Mouse (Mus musculus) retina, adult 2 months (tissue): ENCODE results near the gene Hmgcl.
A peak's percentile ranks its signal among the peaks of the same experiment; 100 is the strongest.

ENCODE experiments used
- DNase-seq: peaks from one replicate; pipeline ENCODE4 v3.0.0-alpha.2; 2012; ENCODE audit warnings: low read depth, low spot score

The Hmgcl gene

DNA sequence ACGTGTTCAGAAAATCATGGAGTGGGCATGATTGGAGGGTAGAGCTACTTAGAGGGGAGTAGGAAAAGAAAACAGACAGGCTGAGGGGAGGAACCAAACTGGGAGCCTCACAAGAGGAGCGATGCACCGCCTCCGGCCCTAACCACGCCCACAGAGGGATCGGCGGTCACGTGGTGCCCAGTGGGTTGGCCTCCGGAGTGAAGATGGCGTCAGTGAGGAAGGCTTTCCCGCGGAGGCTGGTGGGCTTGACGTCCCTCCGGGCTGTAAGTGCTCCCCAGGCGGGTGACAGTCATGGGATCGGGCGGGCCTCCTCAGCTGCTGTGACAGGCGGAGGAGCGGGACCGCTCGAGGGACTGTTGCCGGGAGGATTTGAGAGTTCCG lies at the start of gene Hmgcl:
Hmgcl (plus strand) TSS at position 171 of the 381 bp plus-strand sequence.
- DNase-seq, result peak; percentile 72

DNA sequence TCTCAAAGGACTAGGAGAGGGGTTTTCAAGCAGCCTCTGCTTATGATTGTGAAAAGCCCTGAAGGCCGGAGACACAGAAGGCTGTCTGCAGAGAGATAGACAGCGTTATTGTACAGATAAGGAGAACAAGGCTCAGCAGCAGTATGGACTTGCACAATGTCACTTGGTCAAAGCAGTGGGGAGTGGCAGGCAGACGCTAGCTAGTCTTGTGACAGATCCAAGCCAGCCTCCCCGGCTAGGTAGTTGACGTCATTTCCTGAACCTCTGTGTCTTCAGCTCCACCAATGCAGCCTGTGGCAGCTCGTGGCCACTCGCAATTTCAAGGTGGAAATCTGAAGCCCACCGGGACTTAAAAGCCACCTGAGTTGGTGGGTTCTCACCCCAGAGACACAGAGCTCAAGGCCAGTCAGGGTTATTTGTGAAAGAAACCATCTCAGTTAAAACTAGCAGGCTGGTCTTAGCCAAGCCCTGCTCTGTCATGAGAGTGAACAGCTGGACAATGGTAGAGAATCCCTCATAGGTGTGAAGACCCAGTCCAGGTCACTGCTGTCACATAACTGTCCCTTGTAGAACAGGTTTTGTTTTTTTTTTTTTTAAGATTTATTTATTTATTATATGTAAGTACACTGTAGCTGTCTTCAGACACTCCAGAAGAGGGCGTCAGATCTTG lies 47.7 kb upstream of the Hmgcl start:
- DNase-seq, result no peak

DNA sequence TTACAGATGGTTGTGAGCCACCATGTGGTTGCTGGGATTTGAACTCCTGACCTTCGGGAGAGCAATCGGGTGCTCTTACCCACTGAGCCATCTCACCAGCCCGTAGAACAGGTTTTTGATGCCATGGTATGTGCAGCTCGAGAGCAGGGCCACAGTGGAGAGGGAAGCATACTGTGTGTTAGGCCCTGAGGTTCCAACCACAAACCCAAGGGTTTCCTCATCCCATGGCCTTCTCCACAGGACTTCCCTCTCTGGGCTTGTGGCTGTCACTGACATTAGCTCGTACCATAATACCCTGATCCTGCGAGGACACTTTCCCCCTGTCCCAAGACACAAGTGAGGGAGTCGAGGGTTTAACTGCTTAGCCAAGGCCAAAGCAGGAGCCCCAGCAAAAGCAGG lies 47.2 kb upstream of the Hmgcl start:
- DNase-seq, result no peak

DNA sequence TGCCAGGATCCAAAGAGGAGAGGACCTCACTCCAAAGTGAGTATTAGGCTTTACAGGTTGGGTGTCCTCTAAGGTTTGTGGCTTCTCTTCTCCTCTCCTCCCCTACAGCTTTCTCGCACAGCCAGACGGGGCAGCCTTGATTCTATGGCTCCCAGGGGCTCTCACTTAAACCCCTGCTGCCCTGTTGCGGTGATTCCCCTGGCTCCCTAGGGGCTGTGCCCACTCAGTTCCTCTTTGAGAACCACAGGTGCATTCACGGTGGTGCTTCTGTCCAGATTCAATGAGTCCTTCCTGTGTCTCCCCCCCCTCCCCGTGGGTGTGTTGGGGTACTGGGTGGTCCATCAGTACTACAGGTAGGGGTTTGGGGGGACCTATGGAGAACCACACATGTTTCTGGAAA lies 46.2 kb upstream of the Hmgcl start:
- DNase-seq, result no peak

DNA sequence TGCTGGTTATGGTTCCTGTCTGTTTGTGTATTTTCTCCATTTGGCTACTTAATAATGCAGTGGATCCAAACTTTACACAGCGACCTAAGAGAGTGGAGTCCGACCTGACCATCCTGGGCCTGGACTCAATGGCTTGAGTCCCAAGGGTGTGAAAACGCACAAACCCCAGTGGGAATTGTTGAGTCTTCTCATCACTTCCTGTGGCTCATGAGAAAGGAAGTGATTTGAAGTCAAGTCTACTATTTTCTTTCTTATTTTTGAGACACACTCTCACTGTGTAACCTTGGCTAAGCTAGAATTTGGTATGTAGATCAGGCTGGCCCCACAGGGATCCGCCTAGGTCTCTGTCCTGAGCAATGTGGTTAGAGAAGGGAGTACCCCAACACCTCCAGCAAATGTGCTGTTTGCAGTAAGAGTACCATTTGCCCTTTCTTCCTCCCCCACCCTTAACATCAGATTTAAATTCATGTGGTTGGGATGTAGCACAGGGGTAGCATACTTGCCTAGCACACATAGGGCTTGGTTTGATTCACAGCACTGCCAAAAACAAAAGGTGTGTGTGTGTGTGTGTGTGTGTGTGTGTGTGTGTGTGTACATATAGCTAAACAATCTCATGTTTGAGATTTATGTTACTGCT lies 43.5 kb upstream of the Hmgcl start:
- no peak for DNase-seq

DNA sequence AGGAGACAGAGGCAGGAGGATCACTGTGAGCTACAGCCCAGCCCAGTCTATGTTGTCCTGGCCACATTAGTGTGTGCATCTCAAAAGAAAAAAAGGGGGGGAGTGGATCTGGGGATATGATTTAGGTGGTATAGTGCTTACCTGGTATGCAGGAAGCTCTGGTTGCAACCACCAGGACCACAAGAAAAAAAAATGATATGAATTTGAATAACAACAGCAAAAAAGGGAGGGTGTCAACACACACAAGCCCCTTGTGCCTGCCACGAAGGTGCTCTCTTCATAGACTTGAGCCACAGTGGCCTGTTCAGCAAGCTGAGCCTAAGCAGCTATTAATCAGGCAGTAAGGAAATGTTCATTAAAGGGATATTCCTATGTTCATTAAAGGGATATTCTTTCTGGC lies 41.4 kb upstream of the Hmgcl start:
- no peak for DNase-seq

DNA sequence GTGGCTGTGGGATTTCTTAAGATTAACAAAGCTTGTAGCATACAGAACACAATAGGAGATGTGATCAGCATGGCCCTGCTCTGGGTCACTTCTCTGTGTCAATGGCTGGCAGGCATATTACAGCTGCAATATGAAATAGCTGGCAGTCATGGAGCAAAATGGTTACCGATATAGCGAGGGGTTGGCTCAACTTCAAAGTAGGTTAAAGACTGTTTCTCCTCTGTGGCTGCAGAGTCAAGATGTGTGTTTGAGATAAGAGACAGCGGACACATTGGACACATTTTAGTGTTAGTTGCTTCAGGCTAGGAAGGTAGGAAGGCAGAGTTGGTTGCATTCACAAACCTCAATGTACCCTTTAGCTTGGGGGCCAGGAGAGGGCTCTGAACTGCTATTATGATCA lies 39.6 kb upstream of the Hmgcl start:
- DNase-seq, result no peak

DNA sequence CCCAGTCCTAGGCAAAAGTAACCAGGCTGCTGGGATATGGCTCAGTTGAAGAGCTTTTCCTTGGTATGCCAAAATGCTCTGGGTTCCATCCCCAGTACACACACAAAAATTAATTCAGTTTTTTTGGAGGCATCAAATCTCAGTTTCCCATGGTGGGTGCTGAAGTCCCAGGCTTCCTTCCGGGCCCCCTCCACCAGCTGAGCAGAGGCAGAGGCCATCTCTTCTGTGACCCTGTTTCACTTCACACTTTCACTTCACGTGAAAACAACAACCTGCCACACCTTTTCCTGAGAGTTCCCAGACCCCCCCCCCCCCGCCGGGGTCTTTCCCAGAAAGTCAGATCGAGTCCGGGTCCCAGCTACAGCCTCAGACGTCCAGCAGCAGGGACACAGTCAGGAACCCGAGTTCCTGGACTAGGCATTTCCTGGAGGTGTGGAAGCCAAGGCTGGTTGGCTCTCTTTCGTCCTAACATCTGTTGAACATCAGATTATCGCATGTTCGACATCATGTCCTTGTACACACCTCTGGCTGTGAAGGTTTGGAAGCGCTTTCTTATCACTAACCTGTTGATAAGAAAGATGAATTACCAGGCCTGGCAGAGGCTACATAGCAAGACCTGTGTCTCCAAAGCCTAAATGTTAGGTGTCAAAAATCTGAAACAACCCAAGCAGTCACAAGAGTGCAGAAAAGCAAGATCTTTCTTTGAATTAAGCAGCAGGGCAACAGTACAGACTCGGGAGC lies 36.8 kb upstream of the Hmgcl start:
- DNase-seq, result no peak

DNA sequence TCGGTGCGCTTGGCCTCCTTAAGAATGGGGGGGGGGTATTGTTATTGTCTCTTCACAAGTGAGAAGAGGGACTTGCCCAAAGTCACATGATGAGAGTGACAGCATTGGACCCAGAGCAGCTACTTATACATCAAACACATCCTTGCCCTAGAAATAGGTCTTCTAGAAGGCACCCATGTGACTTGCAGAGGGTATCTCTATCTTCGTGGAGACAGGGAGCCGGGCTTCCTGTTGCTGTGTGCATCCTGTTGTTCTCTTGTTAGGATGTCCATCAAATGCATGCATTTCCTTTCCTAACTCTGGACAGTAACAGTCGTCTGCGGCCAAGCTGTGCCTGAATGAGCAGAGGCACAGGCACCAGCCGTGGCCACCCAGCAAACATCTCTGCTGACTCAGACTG lies 34.7 kb upstream of the Hmgcl start:
- DNase-seq, result no peak

DNA sequence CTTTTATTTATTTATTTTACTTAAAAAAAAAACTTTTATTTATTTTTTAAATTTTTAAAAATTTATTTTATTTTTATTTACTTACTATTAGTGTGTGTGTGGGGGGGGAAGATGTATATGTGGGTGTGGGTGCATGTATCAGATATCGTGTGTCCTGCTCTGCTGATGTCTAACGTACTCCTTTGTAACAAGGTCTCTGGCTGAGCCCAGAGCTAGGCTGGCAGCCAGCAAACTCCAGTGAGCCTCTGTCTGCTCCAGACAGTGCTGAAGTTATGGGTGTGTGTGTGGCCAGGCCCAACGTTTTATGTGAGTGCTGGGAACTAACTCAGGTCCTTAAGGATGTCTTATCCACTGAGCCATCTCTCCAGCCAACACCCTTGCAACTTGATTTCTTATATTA lies 34.1 kb upstream of the Hmgcl start:
- DNase-seq, result no peak

DNA sequence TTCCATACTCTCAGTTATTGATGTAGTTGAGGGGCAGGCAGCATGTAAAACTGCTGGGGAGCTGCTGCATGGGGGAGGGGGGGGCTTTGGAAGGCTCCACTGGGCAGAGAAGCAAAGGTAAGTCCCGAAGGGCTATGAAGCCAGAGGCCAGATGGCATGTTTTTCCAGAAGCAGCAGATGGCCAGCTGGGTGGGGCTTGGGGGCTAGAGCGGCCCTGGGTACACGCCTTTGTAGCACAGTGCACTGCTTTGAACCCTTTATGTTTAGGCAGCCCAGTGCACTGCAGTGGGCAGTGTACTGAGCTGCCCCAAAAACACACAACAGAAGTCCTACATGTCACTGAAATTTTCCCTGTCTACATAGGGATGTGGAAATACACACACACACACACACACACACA lies 33.4 kb upstream of the Hmgcl start:
- no peak for DNase-seq

DNA sequence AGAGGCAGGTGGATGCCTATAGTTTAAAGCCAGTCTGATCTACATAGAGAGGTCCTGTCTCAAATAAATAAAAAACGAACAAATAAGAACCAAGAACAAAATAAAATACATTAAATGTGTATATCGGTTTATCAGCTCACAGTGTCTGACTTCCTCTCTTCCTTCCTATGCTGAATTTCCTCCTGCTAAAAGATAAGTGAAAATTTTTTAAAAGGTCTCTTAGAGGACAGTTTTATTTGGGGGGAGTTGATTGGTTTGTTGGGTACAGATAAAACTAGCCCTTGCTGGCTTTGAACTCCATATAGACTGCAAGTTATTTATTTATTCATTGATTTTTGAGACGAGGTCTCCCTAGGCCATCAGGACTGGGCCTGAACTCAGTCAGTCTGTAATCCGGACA lies 32.8 kb upstream of the Hmgcl start:
- DNase-seq, result no peak

DNA sequence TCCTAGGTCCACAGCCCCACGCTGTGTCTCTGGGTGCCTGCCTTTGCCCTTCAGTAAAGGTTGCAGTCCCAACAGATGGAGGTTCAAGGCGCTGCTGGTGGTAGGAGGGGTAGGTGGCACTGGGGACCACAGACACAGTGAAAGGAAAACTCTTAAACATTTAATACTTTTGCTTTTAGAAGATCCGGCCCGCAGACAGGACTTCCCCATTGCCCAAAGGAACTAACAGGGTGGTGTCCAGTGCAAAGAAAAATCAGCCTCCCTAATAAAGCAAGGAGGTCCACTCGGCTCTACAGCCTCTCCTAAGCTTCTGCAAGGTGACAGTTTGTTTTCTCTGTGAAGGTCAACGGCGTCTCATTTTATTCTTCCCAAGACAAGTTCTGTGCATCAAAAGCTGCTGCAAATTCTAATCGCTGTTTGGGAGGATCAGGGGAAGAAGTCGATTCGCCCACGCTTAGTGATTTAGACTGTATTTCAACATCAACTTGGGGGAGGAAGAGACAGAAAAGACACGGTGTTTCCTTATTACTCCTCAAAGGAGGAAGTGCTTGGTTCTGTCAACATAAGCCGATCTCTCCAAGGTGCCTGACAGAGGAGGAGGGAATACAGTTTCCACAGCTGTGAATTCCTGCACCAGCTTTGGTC lies 27.5 kb upstream of the Hmgcl start:
- no peak for DNase-seq

DNA sequence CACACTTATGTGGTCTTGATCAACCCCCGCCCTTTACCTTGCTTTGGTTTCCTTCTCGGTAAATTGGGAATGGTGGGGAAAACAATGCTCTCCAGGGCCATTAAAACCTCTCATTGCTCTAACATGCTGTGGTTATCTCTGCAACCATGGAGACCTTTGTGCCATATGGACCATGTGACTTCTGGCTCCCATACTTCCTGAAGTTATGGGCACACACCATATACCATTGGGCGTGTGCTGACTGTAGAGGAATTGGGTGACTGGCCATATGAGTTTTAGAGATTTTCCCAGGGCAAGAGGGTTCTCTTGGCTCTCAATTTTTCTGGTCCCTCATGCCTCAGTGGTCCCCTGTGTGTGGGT lies 27.0 kb upstream of the Hmgcl start:
- DNase-seq, result no peak

DNA sequence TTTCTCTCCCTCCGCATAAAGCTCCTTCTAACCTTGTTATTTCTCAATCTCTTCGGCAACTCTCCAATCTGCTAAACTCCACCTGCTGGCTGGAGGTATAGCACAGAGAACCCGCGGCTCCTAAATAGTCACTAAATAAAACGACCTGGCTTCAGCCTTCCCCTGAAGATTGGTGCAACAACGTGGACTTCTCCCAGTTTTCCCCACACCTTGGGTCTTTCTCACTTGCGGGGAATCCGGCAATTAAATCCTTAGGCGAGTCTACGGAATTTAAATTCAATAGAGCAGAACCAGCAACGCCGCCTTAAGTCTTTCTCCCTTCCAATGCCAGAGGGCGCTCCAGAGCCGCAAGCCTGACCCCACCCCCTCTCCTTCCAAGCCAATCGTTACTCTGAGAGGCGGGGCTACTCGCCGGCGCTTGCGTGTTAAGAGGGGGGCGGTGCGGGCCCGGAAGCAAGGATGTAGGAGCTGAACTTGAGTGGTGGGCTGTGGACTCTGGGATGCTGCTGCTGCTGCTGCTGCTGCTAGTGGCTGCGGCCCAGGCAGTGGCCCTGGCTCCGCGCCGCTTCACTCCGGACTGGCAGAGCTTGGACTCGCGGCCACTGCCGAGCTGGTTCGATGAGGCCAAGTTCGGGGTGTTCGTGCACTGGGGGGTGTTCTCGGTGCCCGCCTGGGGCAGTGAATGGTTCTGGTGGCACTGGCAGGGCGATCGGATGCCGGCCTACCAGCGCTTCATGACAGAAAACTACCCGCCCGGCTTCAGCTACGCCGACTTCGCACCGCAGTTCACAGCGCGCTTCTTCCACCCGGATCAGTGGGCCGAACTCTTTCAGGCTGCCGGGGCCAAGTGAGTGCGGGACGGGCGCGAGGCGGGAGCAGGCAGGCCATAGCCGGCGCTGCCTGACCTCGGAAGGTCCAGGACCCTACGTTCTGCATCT lies 25.7 kb upstream of the Hmgcl start, which contains the start of gene Fuca1:
Fuca1 (plus strand) TSS at position 432 of the 938 bp plus-strand sequence.
- peak; percentile 85 for DNase-seq

DNA sequence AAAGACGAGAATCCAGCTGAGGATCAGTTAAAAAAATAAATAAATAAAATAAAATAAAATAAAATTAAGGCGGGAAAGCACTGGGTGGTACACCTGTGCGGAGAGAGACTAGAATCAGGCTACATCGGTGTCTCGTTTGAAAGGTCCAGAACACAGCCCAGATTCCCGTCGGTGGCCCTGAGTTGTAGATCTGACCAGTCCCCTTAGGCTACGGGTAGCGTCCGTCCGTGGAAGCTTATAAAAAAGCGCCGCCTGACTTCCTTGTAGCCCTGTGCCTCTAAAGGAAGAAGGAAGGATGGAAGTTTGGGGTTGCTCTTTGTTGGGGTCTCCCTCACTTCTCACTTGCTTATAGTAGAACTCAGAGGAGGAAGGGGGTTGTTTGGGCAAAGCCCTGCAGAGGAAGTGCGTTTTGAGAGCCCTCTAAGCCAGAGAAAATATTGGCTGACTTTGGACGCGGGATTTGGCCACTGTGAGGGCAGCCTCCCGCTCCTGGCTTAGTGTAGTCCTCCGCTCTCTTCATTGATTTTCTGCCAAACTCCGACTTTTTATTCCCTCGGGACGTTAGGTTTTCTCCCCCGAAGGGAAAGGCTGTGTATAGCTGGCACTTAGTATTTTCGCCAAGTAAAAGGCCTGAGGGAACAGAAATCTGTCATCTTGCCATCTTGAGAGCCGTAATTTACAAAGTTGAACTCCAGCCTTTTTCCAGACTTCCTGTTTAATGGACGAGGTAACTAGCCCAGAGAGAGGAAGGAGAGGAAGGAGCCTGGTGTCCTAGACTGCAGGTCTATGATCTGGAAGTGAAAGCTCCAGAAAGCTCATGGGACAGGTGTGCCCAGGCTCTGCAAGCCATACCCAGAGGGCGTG lies 24.8 kb upstream of the Hmgcl start:
- no peak for DNase-seq

DNA sequence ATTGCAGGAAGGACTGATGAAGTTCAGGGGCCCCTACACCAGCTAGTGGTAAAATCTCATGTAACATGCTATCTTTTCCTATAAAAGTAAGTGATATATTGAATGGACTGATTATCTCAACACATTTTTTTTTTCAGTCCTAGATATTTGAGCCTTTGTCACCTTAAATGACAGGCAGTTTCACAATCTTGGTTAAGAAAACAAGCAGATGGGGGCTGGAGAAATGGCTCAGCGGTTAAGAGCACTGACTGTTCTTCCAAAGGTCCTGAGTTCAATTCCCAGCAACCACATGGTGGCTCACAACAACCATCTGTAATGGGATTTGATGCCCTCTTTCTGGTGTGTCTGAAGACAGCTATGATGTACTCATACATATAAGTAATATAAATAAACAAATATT lies 24.1 kb upstream of the Hmgcl start:
- DNase-seq, result no peak

DNA sequence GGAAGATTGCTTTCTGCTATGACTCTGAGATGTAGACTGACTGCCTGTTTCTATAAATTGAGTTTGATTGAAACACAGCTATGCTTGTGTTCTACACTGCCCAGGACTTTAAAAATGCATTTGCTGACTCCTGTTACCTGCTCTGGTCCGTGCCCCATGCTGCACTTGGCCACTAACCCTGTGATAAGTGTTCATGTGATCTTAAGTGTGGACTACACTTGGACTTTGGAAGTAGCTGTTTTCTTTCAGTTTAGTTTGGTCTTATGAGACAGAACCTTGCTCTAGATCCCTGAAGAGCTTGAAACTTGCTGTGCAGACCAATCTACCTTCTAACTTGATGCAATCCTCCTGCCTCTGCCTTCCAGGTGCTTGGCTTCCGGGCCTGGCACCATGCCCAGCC lies 21.8 kb upstream of the Hmgcl start:
- no peak for DNase-seq

DNA sequence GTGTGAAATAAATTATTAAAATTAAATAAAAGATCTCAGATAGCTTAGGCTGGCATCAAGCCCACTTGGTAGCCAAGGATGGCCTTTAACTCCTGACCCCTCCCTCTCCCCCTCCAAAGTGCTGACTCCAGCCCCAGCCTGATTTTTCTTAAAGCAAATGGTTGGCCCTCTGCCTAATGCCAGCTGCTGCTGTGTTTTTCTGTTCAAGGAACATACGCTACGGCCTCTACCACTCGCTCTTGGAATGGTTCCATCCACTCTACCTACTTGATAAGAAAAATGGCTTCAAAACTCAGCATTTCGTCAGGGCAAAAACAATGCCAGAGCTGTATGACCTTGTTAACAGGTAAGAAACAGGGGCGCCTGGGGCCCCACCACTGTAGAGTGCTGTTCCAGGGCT lies 20.9 kb upstream of the Hmgcl start:
- DNase-seq, result no peak

DNA sequence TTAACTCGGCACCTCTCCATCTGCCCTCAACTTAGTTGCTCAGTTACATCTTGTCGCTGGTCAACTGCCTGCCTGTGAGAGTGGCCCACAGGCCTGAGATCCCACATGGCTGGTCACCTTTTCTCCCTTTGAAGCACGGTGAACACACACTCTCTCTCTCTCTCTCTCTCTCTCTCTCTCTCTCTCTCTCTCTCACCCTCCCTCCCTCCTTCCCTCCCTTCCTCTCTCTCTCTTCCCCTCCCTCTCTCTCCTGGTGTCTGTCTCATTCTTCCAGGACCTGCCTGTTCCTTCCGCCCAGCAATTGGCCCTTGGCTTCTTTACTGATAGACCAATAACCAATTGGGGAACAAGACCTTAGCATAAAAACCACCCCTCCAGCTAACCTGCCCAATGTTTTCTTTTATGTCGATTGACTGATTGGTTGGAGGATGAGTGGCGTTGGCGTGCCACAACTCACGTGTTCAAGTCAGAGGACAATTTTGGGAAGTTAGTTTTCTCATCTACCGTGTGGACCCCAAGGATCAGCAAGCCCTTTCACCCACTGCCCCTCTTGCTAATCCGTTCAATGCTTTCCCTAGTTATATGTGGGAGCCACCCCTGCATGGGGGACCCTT lies 19.9 kb upstream of the Hmgcl start:
- no peak for DNase-seq
